Mouse (Mus musculus) right cerebral cortex, postnatal 36 days (tissue): Measurements from ENCODE around the gene Hsd17b12.

ENCODE experiments used
- DNase-seq, 2 experiments: peaks; one replicate each; pipeline ENCODE4 v3.0.0; 2022; ENCODE audit warnings: low spot score in 2 of 2, mixed read lengths in 1 of 2

The Hsd17b12 gene

GRCm38 (mm10) chr2:94069482-94069881, 88.3 kb downstream of the Hsd17b12 start:
- DNase-seq = no peak

- DNase-seq = no peak
Observed at GRCm38 (mm10) chr2:94066540-94067135, 91.1 kb downstream of the Hsd17b12 start.

- no peak for DNase-seq
Observed at GRCm38 (mm10) chr2:94066120-94066519, 91.6 kb downstream of the Hsd17b12 start.

GRCm38 (mm10) chr2:94062791-94063190, 95.0 kb downstream of the Hsd17b12 start:
- DNase-seq = no peak

GRCm38 (mm10) chr2:94059459-94059858, 98.3 kb downstream of the Hsd17b12 start:
- no peak for DNase-seq

GRCm38 (mm10) chr2:94054813-94055212, 103.0 kb downstream of the Hsd17b12 start:
- no peak for DNase-seq

- DNase-seq = peak in 1 of 2 experiments; percentile 32
Observed at GRCm38 (mm10) chr2:94051952-94052351, 105.8 kb downstream of the Hsd17b12 start.

GRCm38 (mm10) chr2:94050901-94051300, 106.9 kb downstream of the Hsd17b12 start:
- DNase-seq = no peak

- DNase-seq = no peak
Observed at GRCm38 (mm10) chr2:94049471-94050176, 108.1 kb downstream of the Hsd17b12 start.

GRCm38 (mm10) chr2:94048733-94049470, 108.9 kb downstream of the Hsd17b12 start:
- no peak for DNase-seq

GRCm38 (mm10) chr2:94048271-94048670, 109.5 kb downstream of the Hsd17b12 start:
- no peak for DNase-seq

GRCm38 (mm10) chr2:94045411-94046090, 112.2 kb downstream of the Hsd17b12 start:
- no peak for DNase-seq

GRCm38 (mm10) chr2:94044174-94044573, 113.6 kb downstream of the Hsd17b12 start:
- no peak for DNase-seq

GRCm38 (mm10) chr2:94043662-94044061, 114.1 kb downstream of the Hsd17b12 start:
- peak; percentile 14 to 20 for DNase-seq

- no peak for DNase-seq
Observed at GRCm38 (mm10) chr2:94042461-94042860, 115.3 kb downstream of the Hsd17b12 start.

- DNase-seq = no peak
Observed at GRCm38 (mm10) chr2:94040391-94041125, 117.2 kb downstream of the Hsd17b12 start.

GRCm38 (mm10) chr2:94035428-94036331, 122.1 kb downstream of the Hsd17b12 start:
- DNase-seq = peak; percentile 74 to 78

- no peak for DNase-seq
Observed at GRCm38 (mm10) chr2:94030602-94031001, 127.2 kb downstream of the Hsd17b12 start.

- no peak for DNase-seq
Observed at GRCm38 (mm10) chr2:94024637-94025036, 133.1 kb downstream of the Hsd17b12 start.
